Mouse (Mus musculus): ENCODE measurements around the gene Prkar1b. TPM values are rescaled to one million over a fixed set of nuclear protein-coding genes. Genes with fewer than 3 reads are reported as not detected.

The Prkar1b gene
- total and polyA plus RNA-seq, 2 experiments from 2014 or later, result 397 to 415 TPM

- Histone ChIP-seq H3K27me3 (ENCODE audit: insufficient read depth, low read length) (no peaks in the 10 kb centered on the region), H3K4me1 (ENCODE audit: insufficient read depth, low read length) (no peaks in the 10 kb centered on the region), H3K27ac (ENCODE audit: low read depth, low read length) (no peak overlapping the region), H3K9ac (replicated peaks; ENCODE audit: low read length, poor library complexity, severe bottlenecking) (no peak overlapping the region), H3K4me3 (ENCODE audit: low read depth, low read length) (no peak overlapping the region), H3K4me2 (ENCODE audit: low read depth, low read length, poor library complexity, severe bottlenecking) (no peak overlapping the region), H3K36me3 (ENCODE audit: insufficient read depth, low read length) (peaks cover 26% of the 10 kb centered on the region), H3K9me3 (ENCODE audit: low read length) (no peaks in the 10 kb centered on the region)
- ATAC-seq (ENCODE audit: low FRiP score) (no peak), DNase-seq (ENCODE audit: low spot score) (no peak)
- 90% methylated on average over 4 of the region's 4 CpGs for WGBS
- TF ChIP-seq CTCF (IDR thresholded peaks at IDR 0.05), result no peak
These were observed 22.1 kb upstream of the Prkar1b start for GRCm38 (mm10) chr5:139171929-139172328.

DNA sequence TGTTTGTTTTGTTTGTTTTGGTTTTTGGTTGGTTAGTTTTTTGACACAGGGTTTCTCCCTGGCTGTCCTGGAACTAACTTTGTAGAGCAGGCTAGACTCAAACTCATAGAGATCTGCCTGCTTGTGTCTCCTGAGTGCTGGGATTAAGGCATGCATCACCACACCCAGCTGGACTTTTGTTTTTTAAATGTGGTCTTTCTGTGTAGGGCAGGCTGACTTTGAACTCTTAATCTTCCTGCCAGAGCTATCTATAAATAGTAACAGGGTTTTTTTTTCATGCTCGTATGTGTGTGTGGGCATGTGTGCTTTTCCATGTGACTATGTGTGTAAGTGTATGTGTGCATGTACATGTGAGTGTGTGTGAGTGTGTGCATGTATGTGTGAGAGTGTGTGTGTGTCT is 17.7 kb upstream of the Prkar1b start:
- no peak overlapping the region for H3K27ac ChIP-seq (ENCODE audit: low read depth, low read length)
- peaks cover 47% of the 10 kb centered on the region for H3K36me3 ChIP-seq (ENCODE audit: insufficient read depth, low read length)
- no peaks in the 10 kb centered on the region for H3K27me3 ChIP-seq (ENCODE audit: insufficient read depth, low read length)
- no peak overlapping the region for H3K4me3 ChIP-seq (ENCODE audit: low read depth, low read length)
- H3K4me1 ChIP-seq (ENCODE audit: insufficient read depth, low read length), result no peaks in the 10 kb centered on the region
- H3K4me2 ChIP-seq (ENCODE audit: low read depth, low read length, poor library complexity, severe bottlenecking), result no peak overlapping the region
- H3K9me3 ChIP-seq (ENCODE audit: low read length), result no peaks in the 10 kb centered on the region
- no peak for TF ChIP-seq CTCF (IDR thresholded peaks at IDR 0.05)
- H3K9ac ChIP-seq (replicated peaks; ENCODE audit: low read length, poor library complexity, severe bottlenecking), result no peak overlapping the region
- ATAC-seq (ENCODE audit: low FRiP score), result no peak
- no peak for DNase-seq (ENCODE audit: low spot score)
- WGBS, result 81% methylated on average over 1 of the region's 1 CpGs

DNA sequence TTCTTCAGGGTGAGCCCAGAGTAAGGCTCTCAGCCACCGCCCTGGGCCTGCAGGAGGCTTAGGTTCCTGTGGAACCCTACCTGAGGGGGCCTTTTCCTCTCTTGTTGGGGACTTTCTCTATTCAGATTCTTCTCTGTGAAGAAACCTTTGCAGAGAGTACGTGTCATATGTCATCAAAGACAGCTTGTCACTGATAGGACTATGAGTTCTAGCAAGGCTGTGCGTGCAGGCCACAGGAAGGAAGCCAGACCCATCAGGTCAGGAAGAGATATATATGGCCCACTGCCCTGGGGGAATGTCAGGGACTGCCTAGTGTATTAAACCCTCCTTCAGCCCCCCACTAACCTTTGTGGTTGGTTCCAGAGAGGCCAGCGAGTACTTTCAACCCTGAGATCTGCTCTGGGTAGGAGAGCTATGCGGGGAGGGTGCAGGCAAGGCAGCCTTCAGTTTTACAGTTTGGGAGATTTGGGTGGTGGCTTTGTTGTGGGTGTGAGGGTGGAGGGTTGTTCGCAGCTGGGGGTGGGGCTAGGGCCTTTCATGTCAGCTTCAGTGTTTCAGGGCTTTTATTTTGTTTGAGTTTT is 17.1 kb upstream of the Prkar1b start:
- Histone ChIP-seq H3K27me3 (ENCODE audit: insufficient read depth, low read length) (no peaks in the 10 kb centered on the region), H3K27ac (ENCODE audit: low read depth, low read length) (no peak overlapping the region), H3K4me1 (ENCODE audit: insufficient read depth, low read length) (no peaks in the 10 kb centered on the region), H3K36me3 (ENCODE audit: insufficient read depth, low read length) (peaks cover 53% of the 10 kb centered on the region), H3K4me2 (ENCODE audit: low read depth, low read length, poor library complexity, severe bottlenecking) (no peak overlapping the region), H3K9ac (replicated peaks; ENCODE audit: low read length, poor library complexity, severe bottlenecking) (no peak overlapping the region), H3K4me3 (ENCODE audit: low read depth, low read length) (no peak overlapping the region), H3K9me3 (ENCODE audit: low read length) (no peaks in the 10 kb centered on the region)
- no peak for ATAC-seq (ENCODE audit: low FRiP score)
- no peak for TF ChIP-seq CTCF (IDR thresholded peaks at IDR 0.05)
- no peak for DNase-seq (ENCODE audit: low spot score)
- 93% methylated on average over 6 of the region's 6 CpGs for WGBS

DNA sequence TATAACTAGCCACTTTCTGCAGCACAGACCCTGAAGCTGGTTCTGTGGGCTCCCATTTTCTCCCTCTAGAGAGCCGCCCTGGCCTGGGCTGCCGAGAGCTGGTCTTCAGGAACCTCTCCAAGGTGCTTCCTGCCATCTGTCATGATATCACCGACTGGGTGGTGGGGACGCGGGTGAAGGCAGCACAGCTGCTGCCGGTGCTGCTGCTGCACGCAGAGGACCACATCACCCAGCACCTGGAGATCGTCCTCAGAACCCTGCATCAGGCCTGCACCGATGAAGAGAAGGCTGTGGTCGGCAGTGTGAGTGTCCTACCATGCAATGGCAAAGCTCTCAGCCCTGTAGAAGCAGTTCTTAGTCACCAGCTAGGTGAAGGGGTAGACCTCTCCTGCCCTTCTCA is 11.8 kb upstream of the Prkar1b start:
- ATAC-seq (ENCODE audit: low FRiP score), result no peak
- 89% methylated on average over 10 of the region's 10 CpGs for WGBS
- no peak overlapping the region for H3K27ac ChIP-seq (ENCODE audit: low read depth, low read length)
- no peak overlapping the region for H3K4me2 ChIP-seq (ENCODE audit: low read depth, low read length, poor library complexity, severe bottlenecking)
- no peaks in the 10 kb centered on the region for H3K4me1 ChIP-seq (ENCODE audit: insufficient read depth, low read length)
- no peak for DNase-seq (ENCODE audit: low spot score)
- H3K9ac ChIP-seq (replicated peaks; ENCODE audit: low read length, poor library complexity, severe bottlenecking), result no peak overlapping the region
- H3K27me3 ChIP-seq (ENCODE audit: insufficient read depth, low read length), result no peaks in the 10 kb centered on the region
- peaks cover 37% of the 10 kb centered on the region for H3K36me3 ChIP-seq (ENCODE audit: insufficient read depth, low read length)
- no peak overlapping the region for H3K4me3 ChIP-seq (ENCODE audit: low read depth, low read length)
- H3K9me3 ChIP-seq (ENCODE audit: low read length), result no peaks in the 10 kb centered on the region
- no peak for TF ChIP-seq CTCF (IDR thresholded peaks at IDR 0.05)

GRCm38 (mm10) chr5:139160899-139161298 is 11.1 kb upstream of the Prkar1b start:
- Histone ChIP-seq H3K4me3 (ENCODE audit: low read depth, low read length) (no peak overlapping the region), H3K27me3 (ENCODE audit: insufficient read depth, low read length) (no peaks in the 10 kb centered on the region), H3K27ac (ENCODE audit: low read depth, low read length) (no peak overlapping the region), H3K4me2 (ENCODE audit: low read depth, low read length, poor library complexity, severe bottlenecking) (no peak overlapping the region), H3K36me3 (ENCODE audit: insufficient read depth, low read length) (peaks cover 35% of the 10 kb centered on the region), H3K9ac (replicated peaks; ENCODE audit: low read length, poor library complexity, severe bottlenecking) (no peak overlapping the region), H3K4me1 (ENCODE audit: insufficient read depth, low read length) (no peaks in the 10 kb centered on the region), H3K9me3 (ENCODE audit: low read length) (no peaks in the 10 kb centered on the region)
- DNase-seq (ENCODE audit: low spot score), result no peak
- whole genome bisulfite sequencing, result 93% methylated on average over 8 of the region's 8 CpGs
- TF ChIP-seq CTCF (IDR thresholded peaks at IDR 0.05), result no peak
- ATAC-seq (ENCODE audit: low FRiP score), result no peak

GRCm38 (mm10) chr5:139150603-139151031 is 816 bp upstream of the Prkar1b start:
- peaks cover 8% of the 10 kb centered on the region; the same call in 1 of the 2 replicates for H3K4me1 ChIP-seq (ENCODE audit: insufficient read depth, low read length)
- no peaks in the 10 kb centered on the region for H3K27me3 ChIP-seq (ENCODE audit: insufficient read depth, low read length)
- peak overlapping the region; percentile 75 for H3K27ac ChIP-seq (ENCODE audit: low read depth, low read length)
- H3K4me3 ChIP-seq (ENCODE audit: low read depth, low read length), result peak overlapping the region; percentile 87
- peak overlapping the region; percentile 90 for H3K4me2 ChIP-seq (ENCODE audit: low read depth, low read length, poor library complexity, severe bottlenecking)
- peak overlapping the region; percentile 74 for H3K9ac ChIP-seq (replicated peaks; ENCODE audit: low read length, poor library complexity, severe bottlenecking)
- peak; percentile 48 for DNase-seq (ENCODE audit: low spot score)
- H3K9me3 ChIP-seq (ENCODE audit: low read length), result no peaks in the 10 kb centered on the region
- WGBS, result 2% methylated on average over 42 of the region's 45 CpGs
- peak; percentile 36 for ATAC-seq (ENCODE audit: low FRiP score)
- H3K36me3 ChIP-seq (ENCODE audit: insufficient read depth, low read length), result peaks cover 26% of the 10 kb centered on the region
- TF ChIP-seq CTCF (IDR thresholded peaks at IDR 0.05), result no peak

All from midbrain, postnatal 0 days (tissue).